Mouse (Mus musculus): ENCODE results near the gene Slc47a2. TPM values are rescaled to one million over a fixed set of nuclear protein-coding genes. Genes with fewer than 3 reads are reported as not detected.

Gene Slc47a2
- total RNA-seq (2018; cell fraction: chromatin; rRNA removed): not detected
- total RNA-seq (2018; cell fraction: cytosol; rRNA removed): not detected
- not detected for total RNA-seq (2018; cell fraction: nucleus; rRNA removed)
- polyA plus RNA-seq (2018): not detected in 3 replicates

DNA sequence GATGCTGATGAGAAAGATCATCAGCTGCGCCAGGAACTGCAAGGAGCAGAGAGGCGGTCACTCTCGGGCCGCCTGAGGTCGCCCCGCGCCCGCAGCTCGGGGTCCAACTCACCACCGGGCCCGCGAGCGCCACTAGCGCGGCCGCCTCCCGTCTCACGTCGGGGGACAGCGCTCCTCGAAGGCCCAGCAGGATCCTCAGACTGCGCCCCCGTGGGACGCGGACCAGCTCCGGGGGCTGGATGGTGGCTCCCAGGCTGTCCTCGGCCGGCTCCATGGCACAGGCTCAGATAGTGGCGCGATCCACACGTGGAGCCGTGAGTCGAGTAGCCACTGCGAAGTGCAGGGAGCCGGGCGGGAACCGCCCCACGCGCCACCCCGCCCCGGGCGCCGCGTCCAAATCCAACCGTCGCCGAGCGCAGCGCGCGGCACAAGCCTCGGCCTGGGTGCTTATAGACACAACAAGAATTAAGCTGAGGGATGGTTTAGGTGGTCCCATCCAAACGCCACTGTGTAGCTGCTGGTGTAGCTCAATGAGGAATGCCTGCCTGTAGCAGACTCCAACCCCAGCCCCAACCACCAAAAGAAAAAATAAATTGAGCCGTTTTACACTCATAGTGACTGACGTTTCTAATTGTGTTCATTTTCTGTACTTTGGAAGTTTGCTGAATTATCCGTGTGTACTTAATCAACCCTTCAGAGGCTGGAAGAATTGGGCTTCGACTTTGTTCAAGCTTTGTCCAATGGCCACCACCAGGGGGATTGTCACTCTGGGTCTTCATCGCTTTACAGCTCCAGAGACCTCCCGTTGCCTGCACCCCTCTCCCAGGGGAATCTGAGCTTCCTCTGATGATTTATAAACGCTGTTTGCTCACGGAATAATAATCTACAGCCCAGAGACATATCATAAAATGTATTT lies at the start of gene Slc47a2:
Gene Slc47a2 (minus strand): TSS at position 356 of the 916 bp plus-strand sequence.
- WGBS (ENCODE audit: missing documents): 11% methylated on average over 60 of the region's 61 CpGs
- H3K4me3 ChIP-seq (ENCODE audit: inconsistent target): no peak within 1 kb of the TSS

GRCm38 (mm10) chr11:61388936-61389335 lies 46.3 kb upstream of the Slc47a2 start:
- no peak overlapping the region for H3K4me3 ChIP-seq (ENCODE audit: inconsistent target)
- WGBS (ENCODE audit: missing documents): 72% methylated on average over 4 of the region's 4 CpGs
- no peaks in the 10 kb centered on the region for H3K79me2 ChIP-seq (ENCODE audit: inconsistent target)
- H3K27ac ChIP-seq: no peak overlapping the region
- no peaks in the 10 kb centered on the region for H3K36me3 ChIP-seq (ENCODE audit: inconsistent target)

More for the DNA sequence above, at the start of gene Slc47a2:
- H3K27ac ChIP-seq: no peak within 1 kb of the TSS
- no peaks in the 10 kb centered on the region for H3K36me3 ChIP-seq (ENCODE audit: inconsistent target)
- no peaks in the 10 kb centered on the region for H3K79me2 ChIP-seq (ENCODE audit: inconsistent target)

- 59% methylated on average over 6 of the region's 6 CpGs for WGBS (ENCODE audit: missing documents)
- H3K36me3 ChIP-seq (ENCODE audit: inconsistent target): no peaks in the 10 kb centered on the region
- no peak overlapping the region for H3K4me3 ChIP-seq (ENCODE audit: inconsistent target)
- no peak overlapping the region for H3K27ac ChIP-seq
- no peaks in the 10 kb centered on the region for H3K79me2 ChIP-seq (ENCODE audit: inconsistent target)
Measured at GRCm38 (mm10) chr11:61388012-61388411, 45.4 kb upstream of the Slc47a2 start.

DNA sequence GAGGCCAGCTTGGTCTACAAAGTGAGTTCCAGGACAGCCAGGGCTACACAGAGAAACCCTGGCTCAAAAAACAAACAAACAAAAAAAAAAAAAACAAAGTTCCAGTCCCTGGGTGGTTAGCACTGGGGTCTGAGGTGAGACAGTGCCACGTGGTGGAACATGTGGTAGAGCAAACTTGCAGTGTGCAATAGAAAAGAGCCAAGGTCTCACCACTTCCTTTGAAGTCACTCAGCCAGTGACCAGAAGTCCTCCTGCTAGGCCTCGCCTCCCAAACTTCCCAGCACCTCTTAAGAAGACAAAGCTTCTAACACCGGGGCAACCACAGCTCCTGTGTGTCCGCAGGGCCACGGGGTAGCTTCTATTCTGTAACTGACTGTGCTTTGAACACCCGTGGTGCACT lies 44.6 kb upstream of the Slc47a2 start:
- H3K79me2 ChIP-seq (ENCODE audit: inconsistent target): no peaks in the 10 kb centered on the region
- H3K4me3 ChIP-seq (ENCODE audit: inconsistent target): no peak overlapping the region
- no peak overlapping the region for H3K27ac ChIP-seq
- no peaks in the 10 kb centered on the region for H3K36me3 ChIP-seq (ENCODE audit: inconsistent target)
- WGBS (ENCODE audit: missing documents): 68% methylated on average over 6 of the region's 6 CpGs

DNA sequence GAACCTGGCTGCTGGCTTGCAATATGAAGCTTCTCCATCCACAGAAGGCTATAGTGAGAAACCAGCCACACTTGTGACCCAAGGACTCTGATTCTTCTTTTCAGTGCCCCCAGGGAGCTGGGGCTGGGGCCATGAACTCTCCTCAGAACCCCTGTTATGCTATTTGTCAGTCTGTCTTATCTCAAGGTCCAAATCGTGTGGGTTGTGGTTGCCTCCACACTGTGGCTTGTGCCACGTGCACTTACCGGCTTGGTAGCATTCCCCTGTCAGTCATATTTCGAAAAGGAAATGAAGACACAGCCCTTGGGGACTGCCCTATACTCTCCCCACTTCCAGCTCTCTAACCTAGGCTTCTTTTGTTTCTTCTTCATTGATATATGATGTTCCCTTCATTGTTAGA lies 43.1 kb upstream of the Slc47a2 start:
- Histone ChIP-seq H3K4me3 (ENCODE audit: inconsistent target) (no peak overlapping the region), H3K27ac (no peak overlapping the region), H3K79me2 (ENCODE audit: inconsistent target) (no peaks in the 10 kb centered on the region), H3K36me3 (ENCODE audit: inconsistent target) (no peaks in the 10 kb centered on the region)
- WGBS (ENCODE audit: missing documents): 9% methylated on average over 4 of the region's 4 CpGs

- H3K4me3 ChIP-seq (ENCODE audit: inconsistent target): no peak overlapping the region
- H3K79me2 ChIP-seq (ENCODE audit: inconsistent target): no peaks in the 10 kb centered on the region
- H3K36me3 ChIP-seq (ENCODE audit: inconsistent target): no peaks in the 10 kb centered on the region
- WGBS (ENCODE audit: missing documents): 58% methylated on average over 1 of the region's 1 CpGs
- H3K27ac ChIP-seq: no peak overlapping the region
Measured at GRCm38 (mm10) chr11:61381272-61381671, 38.6 kb upstream of the Slc47a2 start.

- Histone ChIP-seq H3K36me3 (ENCODE audit: inconsistent target) (no peaks in the 10 kb centered on the region), H3K27ac (no peak overlapping the region), H3K79me2 (ENCODE audit: inconsistent target) (no peaks in the 10 kb centered on the region), H3K4me3 (ENCODE audit: inconsistent target) (no peak overlapping the region)
- WGBS (ENCODE audit: missing documents): 76% methylated on average over 4 of the region's 4 CpGs
Measured at GRCm38 (mm10) chr11:61378651-61379050, 36.0 kb upstream of the Slc47a2 start.

DNA sequence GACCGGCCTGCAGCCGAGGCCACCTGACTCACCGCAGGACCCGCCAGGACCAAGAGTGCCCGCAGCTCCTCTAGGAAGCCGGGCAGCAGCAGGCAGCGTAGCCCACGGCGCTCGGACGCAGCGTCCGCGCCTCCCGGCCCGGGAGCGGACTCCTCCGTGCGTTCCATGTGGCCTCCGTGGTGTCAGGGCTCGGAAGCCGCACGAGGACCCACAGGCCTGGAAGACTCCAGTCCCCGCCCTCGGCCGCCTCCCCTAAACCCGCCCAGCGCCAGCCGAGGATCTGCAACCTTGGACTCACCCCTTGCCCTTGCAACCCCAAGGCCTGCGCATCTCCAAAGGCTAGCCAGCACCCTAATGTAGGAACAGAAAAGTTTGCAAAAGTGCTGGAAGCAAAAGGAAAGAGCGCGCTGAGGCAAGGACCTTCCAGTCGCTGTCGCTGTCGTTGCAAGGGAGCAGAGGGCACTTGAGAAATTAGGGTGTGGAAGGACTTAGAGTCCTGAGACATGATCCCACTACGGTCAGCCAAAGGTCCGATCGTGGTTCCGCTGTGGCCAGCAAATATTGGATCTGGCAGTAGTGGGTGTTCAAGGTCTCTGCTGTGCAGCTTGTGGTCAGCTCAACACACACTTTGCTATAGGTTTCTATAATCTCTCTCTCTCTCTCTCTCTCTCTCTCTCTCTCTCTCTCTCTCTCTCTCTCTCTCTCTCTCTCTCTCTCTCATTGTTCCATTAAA lies 35.4 kb upstream of the Slc47a2 start, which contains the start of gene Slc47a1:
Gene Slc47a1 (minus strand): TSS at position 465 of the 733 bp plus-strand sequence.
- H3K36me3 ChIP-seq (ENCODE audit: inconsistent target): no peaks in the 10 kb centered on the region
- no peaks in the 10 kb centered on the region for H3K79me2 ChIP-seq (ENCODE audit: inconsistent target)
- H3K4me3 ChIP-seq (ENCODE audit: inconsistent target): no peak within 1 kb of the TSS
- H3K27ac ChIP-seq: no peak within 1 kb of the TSS
- WGBS (ENCODE audit: missing documents): 23% methylated on average over 39 of the region's 39 CpGs

DNA sequence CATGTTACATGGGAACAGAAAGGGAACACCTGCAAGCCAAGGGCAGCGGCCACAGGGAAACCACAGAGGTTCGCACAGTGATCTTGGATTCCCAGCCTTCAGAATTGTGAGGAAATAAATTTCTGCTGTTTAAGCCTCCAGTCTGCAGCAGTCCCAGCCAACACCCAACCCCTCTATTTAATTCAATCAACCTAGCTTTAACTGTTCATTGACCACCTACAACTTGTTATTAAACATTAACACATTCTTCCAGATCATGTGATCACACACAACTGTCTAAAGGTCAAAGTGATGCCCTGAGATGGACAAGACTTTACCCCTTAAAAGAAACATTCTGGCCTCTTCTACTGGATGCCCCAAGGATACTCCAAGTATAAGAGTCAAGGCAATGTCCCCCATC lies 26.0 kb upstream of the Slc47a2 start:
- 96% methylated on average over 2 of the region's 2 CpGs for whole genome bisulfite sequencing (ENCODE audit: missing documents)
- no peaks in the 10 kb centered on the region for H3K36me3 ChIP-seq (ENCODE audit: inconsistent target)
- H3K4me3 ChIP-seq (ENCODE audit: inconsistent target): no peak overlapping the region

GRCm38 (mm10) chr11:61366517-61367273 lies 24.0 kb upstream of the Slc47a2 start:
- no peaks in the 10 kb centered on the region for H3K36me3 ChIP-seq (ENCODE audit: inconsistent target)
- H3K4me3 ChIP-seq (ENCODE audit: inconsistent target): no peak overlapping the region
- 79% methylated on average over 9 of the region's 9 CpGs for WGBS (ENCODE audit: missing documents)
- no peaks in the 10 kb centered on the region for H3K79me2 ChIP-seq (ENCODE audit: inconsistent target)
- H3K27ac ChIP-seq: no peak overlapping the region

More for the DNA sequence above, 26.0 kb upstream of the Slc47a2 start:
- no peaks in the 10 kb centered on the region for H3K79me2 ChIP-seq (ENCODE audit: inconsistent target)
- H3K27ac ChIP-seq: no peak overlapping the region

DNA sequence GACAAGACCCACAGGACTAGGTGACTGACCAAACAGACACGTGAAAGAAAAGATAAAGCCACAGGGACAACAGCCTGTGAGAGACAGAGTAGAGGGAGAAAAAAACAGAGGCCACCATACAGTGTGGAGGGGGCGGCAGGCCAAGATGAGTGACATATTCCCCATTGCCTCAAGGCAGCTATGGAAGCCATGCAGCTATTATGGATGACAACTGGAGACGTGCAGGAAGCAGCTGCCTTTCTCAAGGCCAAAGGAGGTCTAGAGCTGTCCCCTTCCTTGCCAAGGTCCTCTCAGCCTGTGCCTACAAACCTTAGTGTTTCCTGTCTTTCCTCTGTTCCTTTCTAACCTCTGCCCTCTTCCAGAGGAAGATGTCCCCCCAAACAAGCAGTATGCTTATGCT lies 23.3 kb upstream of the Slc47a2 start:
- Histone ChIP-seq H3K27ac (no peak overlapping the region), H3K36me3 (ENCODE audit: inconsistent target) (no peaks in the 10 kb centered on the region)

DNA sequence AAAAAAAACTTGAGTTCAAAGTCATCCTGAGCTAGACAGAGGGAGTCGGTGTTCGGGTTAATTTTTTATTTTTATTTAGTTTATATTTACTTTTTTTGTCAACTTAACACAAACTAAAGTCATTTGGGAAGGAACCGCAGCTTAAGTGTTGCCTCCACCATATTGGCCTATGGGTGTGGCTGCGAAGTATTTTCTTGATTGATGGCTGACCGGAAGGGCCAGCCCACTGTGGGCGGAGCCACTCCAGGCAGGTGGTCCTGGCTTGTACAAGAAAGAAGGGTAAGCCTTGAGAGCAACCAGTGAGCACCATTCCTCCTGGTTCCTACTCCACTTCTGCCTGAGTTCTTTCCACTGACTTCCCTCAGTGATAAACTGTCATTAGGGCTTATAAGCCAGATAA lies 21.4 kb upstream of the Slc47a2 start:
- H3K79me2 ChIP-seq (ENCODE audit: inconsistent target): no peaks in the 10 kb centered on the region
- H3K27ac ChIP-seq: no peak overlapping the region
- 90% methylated on average over 6 of the region's 6 CpGs for WGBS (ENCODE audit: missing documents)
- H3K4me3 ChIP-seq (ENCODE audit: inconsistent target): no peak overlapping the region
- H3K36me3 ChIP-seq (ENCODE audit: inconsistent target): no peaks in the 10 kb centered on the region

More for the DNA sequence above, 23.3 kb upstream of the Slc47a2 start:
- Histone ChIP-seq H3K79me2 (ENCODE audit: inconsistent target) (no peaks in the 10 kb centered on the region), H3K4me3 (ENCODE audit: inconsistent target) (no peak overlapping the region)
- WGBS (ENCODE audit: missing documents): 69% methylated on average over 3 of the region's 3 CpGs

- WGBS (ENCODE audit: missing documents): 94% methylated on average over 11 of the region's 11 CpGs
- no peaks in the 10 kb centered on the region for H3K79me2 ChIP-seq (ENCODE audit: inconsistent target)
- no peak overlapping the region for H3K4me3 ChIP-seq (ENCODE audit: inconsistent target)
Measured at GRCm38 (mm10) chr11:61361515-61362190, 19.0 kb upstream of the Slc47a2 start.

GRCm38 (mm10) chr11:61356600-61356999 lies 13.9 kb upstream of the Slc47a2 start:
- no peak overlapping the region for H3K27ac ChIP-seq
- 85% methylated on average over 9 of the region's 9 CpGs for WGBS (ENCODE audit: missing documents)
- H3K4me3 ChIP-seq (ENCODE audit: inconsistent target): no peak overlapping the region
- H3K79me2 ChIP-seq (ENCODE audit: inconsistent target): no peaks in the 10 kb centered on the region
- H3K36me3 ChIP-seq (ENCODE audit: inconsistent target): no peaks in the 10 kb centered on the region

More at GRCm38 (mm10) chr11:61361515-61362190, 19.0 kb upstream of the Slc47a2 start:
- Histone ChIP-seq H3K36me3 (ENCODE audit: inconsistent target) (no peaks in the 10 kb centered on the region), H3K27ac (no peak overlapping the region)
